Mouse (Mus musculus) heart, embryonic 10.5 days (tissue): ENCODE data around the gene Fam160a1. TPM values are rescaled to one million over a fixed set of nuclear protein-coding genes. Genes with fewer than 3 reads are reported as not detected.

Source experiments
- DNase-seq: peaks from one replicate; pipeline ENCODE4 v3.0.0-alpha.2; 2017; ENCODE audit warnings: low spot score
- H3K27ac ChIP-seq: fragments of 300-500 bp; sonication (generic); 2 replicates; pipeline ENCODE4 v1.5.1; 2016; ENCODE audit warnings: mild to moderate bottlenecking
- H3K27me3 ChIP-seq: fragments of 300-500 bp; sonication (generic); 2 replicates; pipeline ENCODE4 v1.6.1; 2016; ENCODE audit warnings: mild to moderate bottlenecking; ENCODE audit not compliant: poor library complexity, insufficient read depth, severe bottlenecking
- H3K36me3 ChIP-seq: fragments of 300-500 bp; sonication (generic); 2 replicates; pipeline ENCODE4 v1.6.1; 2016; ENCODE audit warnings: mild to moderate bottlenecking, moderate library complexity
- H3K4me1 ChIP-seq: fragments of 300-500 bp; sonication (generic); 2 replicates; pipeline ENCODE4 v1.6.1; 2016; ENCODE audit warnings: mild to moderate bottlenecking
- H3K4me3 ChIP-seq: fragments of 300-500 bp; sonication (generic); 2 replicates; pipeline ENCODE4 v1.5.1; 2016; ENCODE audit warnings: mild to moderate bottlenecking, moderate library complexity
- H3K9me3 ChIP-seq: fragments of 300-500 bp; sonication (generic); 2 replicates; pipeline ENCODE4 v1.6.1; 2016; ENCODE audit warnings: mild to moderate bottlenecking, moderate library complexity
- WGBS: fragments of 180-500 bp; shearing (Covaris S2); methylation state at CpG from one replicate; pipeline ENCODE4 v1.1.7; 2016; 5-methylcytosine and 5-hydroxymethylcytosine counted together
- polyA plus RNA-seq: library from polyadenylated mRNA; unstranded; fragments of >200 nt; fragmentation: Nextera tagmentation; extraction: Ambion mirVana; gene quantifications from 2 replicates; pipeline ENCODE4 v1.2.1, GENCODE M21; 2016

Gene Fam160a1
- polyA plus RNA-seq, 1 experiment from 2014 or later, result 1.7 TPM

- no peaks in the 10 kb centered on the region for H3K36me3 ChIP-seq
- WGBS, result 57% methylated on average over 7 of the region's 7 CpGs
- no peak overlapping the region for H3K4me3 ChIP-seq
- no peaks in the 10 kb centered on the region for H3K27me3 ChIP-seq
- H3K27ac ChIP-seq, result no peak overlapping the region
- H3K9me3 ChIP-seq, result no peaks in the 10 kb centered on the region
- DNase-seq, result no peak
- peaks cover 22% of the 10 kb centered on the region for H3K4me1 ChIP-seq
Measured at GRCm38 (mm10) chr3:85814241-85814640, 2.9 kb downstream of the Fam160a1 start.

GRCm38 (mm10) chr3:85813101-85814014 is 3.7 kb downstream of the Fam160a1 start:
- 61% methylated on average over 4 of the region's 4 CpGs for WGBS
- DNase-seq, result no peak
- Histone ChIP-seq H3K9me3 (no peaks in the 10 kb centered on the region), H3K4me3 (no peak overlapping the region), H3K4me1 (peaks cover 22% of the 10 kb centered on the region), H3K27me3 (no peaks in the 10 kb centered on the region), H3K27ac (0 out of 2 replicates have a peak overlapping the region, but pooled peaks have one; percentile 56), H3K36me3 (no peaks in the 10 kb centered on the region)

- Histone ChIP-seq H3K27me3 (no peaks in the 10 kb centered on the region), H3K4me3 (no peak overlapping the region), H3K4me1 (peaks cover 22% of the 10 kb centered on the region), H3K9me3 (no peaks in the 10 kb centered on the region), H3K36me3 (no peaks in the 10 kb centered on the region), H3K27ac (no peak overlapping the region)
- 70% methylated on average over 5 of the region's 5 CpGs for WGBS
- DNase-seq, result no peak
Measured at GRCm38 (mm10) chr3:85812010-85812409, 5.1 kb downstream of the Fam160a1 start.

GRCm38 (mm10) chr3:85793166-85793565 is 23.9 kb downstream of the Fam160a1 start:
- no peak for DNase-seq
- no peaks in the 10 kb centered on the region for H3K27me3 ChIP-seq
- H3K27ac ChIP-seq, result no peak overlapping the region
- H3K4me1 ChIP-seq, result no peaks in the 10 kb centered on the region
- no peaks in the 10 kb centered on the region for H3K36me3 ChIP-seq
- H3K4me3 ChIP-seq, result no peak overlapping the region
- H3K9me3 ChIP-seq, result no peaks in the 10 kb centered on the region
- WGBS, result 84% methylated on average over 1 of the region's 1 CpGs

GRCm38 (mm10) chr3:85789748-85790147 is 27.3 kb downstream of the Fam160a1 start:
- Histone ChIP-seq H3K36me3 (no peaks in the 10 kb centered on the region), H3K27ac (no peak overlapping the region), H3K4me3 (no peak overlapping the region), H3K27me3 (no peaks in the 10 kb centered on the region), H3K4me1 (no peaks in the 10 kb centered on the region), H3K9me3 (no peaks in the 10 kb centered on the region)
- WGBS, result 81% methylated on average over 4 of the region's 4 CpGs
- no peak for DNase-seq

- WGBS, result 85% methylated on average over 8 of the region's 8 CpGs
- no peaks in the 10 kb centered on the region for H3K9me3 ChIP-seq
- H3K27me3 ChIP-seq, result no peaks in the 10 kb centered on the region
- no peak for DNase-seq
- no peaks in the 10 kb centered on the region for H3K36me3 ChIP-seq
- no peak overlapping the region for H3K27ac ChIP-seq
- H3K4me3 ChIP-seq, result no peak overlapping the region
- H3K4me1 ChIP-seq, result no peaks in the 10 kb centered on the region
Measured at GRCm38 (mm10) chr3:85786501-85786900, 30.6 kb downstream of the Fam160a1 start.

GRCm38 (mm10) chr3:85780906-85781305 is 36.2 kb downstream of the Fam160a1 start:
- Histone ChIP-seq H3K27ac (no peak overlapping the region), H3K27me3 (no peaks in the 10 kb centered on the region), H3K9me3 (no peaks in the 10 kb centered on the region), H3K4me1 (peaks cover 10% of the 10 kb centered on the region; the same call in 1 of the 2 replicates), H3K36me3 (no peaks in the 10 kb centered on the region), H3K4me3 (no peak overlapping the region)
- DNase-seq, result peak; percentile 72
- 64% methylated on average over 7 of the region's 7 CpGs for WGBS

GRCm38 (mm10) chr3:85780332-85780731 is 36.8 kb downstream of the Fam160a1 start:
- WGBS, result 79% methylated on average over 2 of the region's 2 CpGs
- Histone ChIP-seq H3K36me3 (no peaks in the 10 kb centered on the region), H3K27me3 (no peaks in the 10 kb centered on the region), H3K4me3 (no peak overlapping the region), H3K4me1 (peaks cover 12% of the 10 kb centered on the region), H3K27ac (no peak overlapping the region), H3K9me3 (no peaks in the 10 kb centered on the region)
- DNase-seq, result no peak

GRCm38 (mm10) chr3:85777841-85778240 is 39.2 kb downstream of the Fam160a1 start:
- DNase-seq, result no peak
- no peak overlapping the region for H3K27ac ChIP-seq
- H3K36me3 ChIP-seq, result no peaks in the 10 kb centered on the region
- H3K4me1 ChIP-seq, result peaks cover 29% of the 10 kb centered on the region
- H3K4me3 ChIP-seq, result no peak overlapping the region
- no peaks in the 10 kb centered on the region for H3K9me3 ChIP-seq
- H3K27me3 ChIP-seq, result no peaks in the 10 kb centered on the region
- 75% methylated on average over 2 of the region's 2 CpGs for WGBS

GRCm38 (mm10) chr3:85777356-85777755 is 39.7 kb downstream of the Fam160a1 start:
- Histone ChIP-seq H3K27ac (no peak overlapping the region), H3K4me3 (no peak overlapping the region), H3K27me3 (no peaks in the 10 kb centered on the region), H3K9me3 (no peaks in the 10 kb centered on the region), H3K36me3 (no peaks in the 10 kb centered on the region), H3K4me1 (peaks cover 29% of the 10 kb centered on the region)
- peak; percentile 67 for DNase-seq
- 80% methylated on average over 4 of the region's 4 CpGs for WGBS

- no peaks in the 10 kb centered on the region for H3K36me3 ChIP-seq
- no peak overlapping the region for H3K4me3 ChIP-seq
- peaks cover 29% of the 10 kb centered on the region for H3K4me1 ChIP-seq
- H3K27me3 ChIP-seq, result no peaks in the 10 kb centered on the region
- peak; percentile 28 for DNase-seq
- H3K27ac ChIP-seq, result no peak overlapping the region
- no peaks in the 10 kb centered on the region for H3K9me3 ChIP-seq
- WGBS, result 81% methylated on average over 10 of the region's 10 CpGs
Measured at GRCm38 (mm10) chr3:85776707-85777106, 40.4 kb downstream of the Fam160a1 start.

- 93% methylated on average over 6 of the region's 6 CpGs for WGBS
- no peak overlapping the region for H3K4me3 ChIP-seq
- peaks cover 29% of the 10 kb centered on the region for H3K4me1 ChIP-seq
- H3K36me3 ChIP-seq, result no peaks in the 10 kb centered on the region
- no peaks in the 10 kb centered on the region for H3K9me3 ChIP-seq
- H3K27ac ChIP-seq, result no peak overlapping the region
- H3K27me3 ChIP-seq, result no peaks in the 10 kb centered on the region
- peak; percentile 25 for DNase-seq
Measured at GRCm38 (mm10) chr3:85776126-85776525, 41.0 kb downstream of the Fam160a1 start.

- H3K4me1 ChIP-seq, result peaks cover 23% of the 10 kb centered on the region
- no peaks in the 10 kb centered on the region for H3K36me3 ChIP-seq
- peak; percentile 82 for DNase-seq
- no peak overlapping the region for H3K4me3 ChIP-seq
- H3K9me3 ChIP-seq, result no peaks in the 10 kb centered on the region
- no peak overlapping the region for H3K27ac ChIP-seq
- WGBS, result 17% methylated on average over 4 of the region's 4 CpGs
- no peaks in the 10 kb centered on the region for H3K27me3 ChIP-seq
Measured at GRCm38 (mm10) chr3:85773886-85774285, 43.2 kb downstream of the Fam160a1 start.
